Mouse (Mus musculus) E14TG2a.4 (cell line): ENCODE results near the gene Ear14.

ENCODE experiments used
- CTCF ChIP-seq: conservative IDR thresholded peaks from 2 replicates; pipeline ENCODE4 v1.5.1; 2014; ENCODE audit warnings: low read length
- NANOG ChIP-seq: IDR thresholded peaks from 2 replicates; pipeline ENCODE4 v1.6.1; 2014; ENCODE audit warnings: borderline replicate concordance, low read length, mixed read lengths
- POU5F1 ChIP-seq: IDR thresholded peaks from 2 replicates; pipeline ENCODE4 v1.6.1; 2014; ENCODE audit warnings: low read length, borderline replicate concordance

DNA sequence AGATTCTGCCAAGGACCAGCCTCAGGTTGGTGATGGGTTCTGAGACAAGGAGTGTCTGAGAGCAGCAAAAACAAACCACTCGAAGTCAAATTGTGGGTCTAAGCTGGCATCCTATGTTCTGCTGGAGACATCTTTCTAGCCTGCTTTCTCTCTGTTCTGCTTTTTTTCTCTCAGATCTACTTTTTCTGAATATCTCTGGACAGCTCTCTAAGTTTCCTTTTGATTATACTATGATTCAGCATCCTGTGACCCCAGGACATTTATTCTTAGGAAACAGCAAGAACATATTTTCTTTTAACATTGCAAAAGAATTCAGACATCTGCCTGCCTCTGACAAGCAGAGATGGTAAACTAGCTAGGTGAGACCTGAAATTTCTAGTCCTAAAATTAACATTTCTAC, 50.4 kb downstream of the Ear14 start:
- TF ChIP-seq CTCF (no peak), NANOG (no peak), POU5F1 (no peak)
